Mouse (Mus musculus) neural tube, embryonic 13.5 days (tissue): ENCODE data around the gene Kctd14. TPM values are rescaled to one million over a fixed set of nuclear protein-coding genes. Genes with fewer than 3 reads are reported as not detected.
"Not testable (repeated sequence)": the region's sequence is repeated elsewhere in the genome, so short reads cannot be mapped to it uniquely, and the experiment has no call there.

ENCODE experiments used
- ATAC-seq: fragments of 200-750 bp; cut with Nextera tagmentation; 2 replicates; pipeline ENCODE4 v1.8.0; 2017; ENCODE audit warnings: low read depth, mild to moderate bottlenecking, moderate TSS enrichment, moderate library complexity
- H3K27ac ChIP-seq: fragments of 300-500 bp; sonication (generic); replicated peaks from 2 replicates; pipeline ENCODE4 v1.5.1; 2015; ENCODE audit warnings: moderate library complexity, mild to moderate bottlenecking, inconsistent platforms
- H3K27me3 ChIP-seq: fragments of 300-500 bp; sonication (generic); 2 replicates; pipeline ENCODE4 v1.6.1; 2015; ENCODE audit warnings: mild to moderate bottlenecking, inconsistent platforms
- H3K36me3 ChIP-seq: fragments of 300-500 bp; sonication (generic); 2 replicates; pipeline ENCODE4 v1.6.1; 2015; ENCODE audit warnings: mild to moderate bottlenecking, inconsistent platforms
- H3K4me1 ChIP-seq: fragments of 300-500 bp; sonication (generic); replicated peaks from 2 replicates; pipeline ENCODE4 v1.6.1; 2015; ENCODE audit warnings: inconsistent platforms
- H3K4me2 ChIP-seq: fragments of 300-500 bp; sonication (generic); 2 replicates; pipeline ENCODE4 v1.6.1; 2015; ENCODE audit warnings: inconsistent platforms, mild to moderate bottlenecking, moderate library complexity
- H3K4me3 ChIP-seq: fragments of 300-500 bp; sonication (generic); 2 replicates; pipeline ENCODE4 v1.5.1; 2015; ENCODE audit warnings: mild to moderate bottlenecking, inconsistent platforms
- H3K9ac ChIP-seq: fragments of 300-500 bp; sonication (generic); 2 replicates; pipeline ENCODE4 v1.6.1; 2015; ENCODE audit warnings: moderate library complexity, mild to moderate bottlenecking, inconsistent platforms
- H3K9me3 ChIP-seq: fragments of 300-500 bp; sonication (generic); 2 replicates; pipeline ENCODE4 v1.6.1; 2016; ENCODE audit warnings: inconsistent platforms
- WGBS: fragments of 180-500 bp; shearing (Covaris S2); methylation state at CpG from one replicate; pipeline ENCODE4 v1.1.7; 2015; 5-methylcytosine and 5-hydroxymethylcytosine counted together
- polyA plus RNA-seq: library from polyadenylated mRNA; unstranded; fragments of >200 nt; fragmentation: Nextera tagmentation; extraction: Ambion mirVana; gene quantifications from 2 replicates; pipeline ENCODE4 v1.2.1, GENCODE M21; 2015

Gene Kctd14
- polyA plus RNA-seq, 1 experiment from 2014 or later = 2.2 TPM

- Histone ChIP-seq H3K4me3 (no peak overlapping the region), H3K4me2 (no peak overlapping the region), H3K27ac (no peak overlapping the region), H3K9me3 (no peaks in the 10 kb centered on the region), H3K4me1 (peaks cover 25% of the 10 kb centered on the region), H3K27me3 (no peaks in the 10 kb centered on the region), H3K9ac (no peak overlapping the region), H3K36me3 (no peaks in the 10 kb centered on the region)
- 77% methylated on average over 8 of the region's 8 CpGs for whole genome bisulfite sequencing
- ATAC-seq = no peak
These were observed 30.0 kb upstream of the Kctd14 start for GRCm38 (mm10) chr7:97420958-97421651.

- Histone ChIP-seq H3K9me3 (no peaks in the 10 kb centered on the region), H3K4me1 (peaks cover 16% of the 10 kb centered on the region), H3K27me3 (no peaks in the 10 kb centered on the region), H3K36me3 (no peaks in the 10 kb centered on the region), H3K27ac (no peak overlapping the region), H3K4me3 (no peak overlapping the region), H3K9ac (no peak overlapping the region), H3K4me2 (no peak overlapping the region)
- WGBS = 57% methylated on average over 5 of the region's 5 CpGs
- ATAC-seq = no peak
These were observed 27.4 kb upstream of the Kctd14 start for GRCm38 (mm10) chr7:97423754-97424153.

DNA sequence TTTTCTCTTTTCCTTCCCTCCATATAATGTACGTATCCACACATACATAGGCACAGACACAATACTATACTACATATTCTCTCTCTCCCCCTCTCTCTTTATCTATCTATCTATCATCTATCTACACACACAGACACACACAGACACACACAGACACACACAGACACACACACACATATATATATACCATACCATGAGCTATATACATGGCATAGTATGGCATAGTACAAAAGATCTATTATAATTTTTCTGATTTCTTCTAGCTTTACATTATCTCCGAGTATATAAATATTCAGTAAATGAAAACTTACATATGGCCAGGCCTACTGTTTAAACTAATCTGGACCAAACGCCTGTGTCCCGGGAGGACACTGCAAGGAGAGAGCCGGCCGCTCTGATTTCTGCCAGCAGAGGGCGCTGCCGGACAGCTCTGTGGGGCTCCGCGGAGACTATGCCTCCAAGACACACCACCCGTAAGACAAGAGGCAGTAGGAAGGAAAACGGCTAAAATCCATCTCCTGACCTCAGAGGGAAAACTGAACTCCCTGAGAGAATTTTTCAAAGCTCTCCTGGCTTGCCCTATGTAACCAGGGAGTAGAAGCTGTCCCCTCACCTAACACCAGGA lies 26.4 kb upstream of the Kctd14 start:
- Histone ChIP-seq H3K27me3 (no peaks in the 10 kb centered on the region), H3K4me1 (peaks cover 19% of the 10 kb centered on the region), H3K4me2 (no peak overlapping the region), H3K36me3 (no peaks in the 10 kb centered on the region), H3K9me3 (no peaks in the 10 kb centered on the region), H3K4me3 (no peak overlapping the region), H3K27ac (no peak overlapping the region), H3K9ac (no peak overlapping the region)
- peak; percentile 77 for ATAC-seq
- 9% methylated on average over 12 of the region's 12 CpGs for WGBS

DNA sequence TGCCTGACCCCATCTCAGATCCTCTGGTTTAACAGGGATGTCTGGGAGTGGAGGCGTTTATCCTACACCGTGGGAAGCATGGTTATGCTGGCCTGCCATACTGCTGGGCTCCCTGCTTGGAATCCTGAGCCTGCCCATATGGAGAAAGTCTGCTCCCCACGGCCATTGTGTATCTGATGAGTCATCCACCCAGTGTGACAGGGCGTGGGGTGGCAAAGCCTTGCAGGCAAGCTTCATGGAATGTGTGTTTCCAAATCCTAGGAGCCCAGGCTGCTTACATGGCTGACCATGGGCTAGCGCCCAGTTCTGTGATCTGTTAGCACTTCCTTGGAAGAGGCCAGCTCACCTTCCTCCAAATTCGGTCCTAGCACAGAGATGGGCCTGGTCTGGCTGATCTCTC lies 24.6 kb upstream of the Kctd14 start:
- Histone ChIP-seq H3K4me1 (peaks cover 16% of the 10 kb centered on the region), H3K27ac (no peak overlapping the region), H3K9ac (no peak overlapping the region), H3K27me3 (no peaks in the 10 kb centered on the region), H3K4me3 (no peak overlapping the region), H3K9me3 (no peaks in the 10 kb centered on the region), H3K36me3 (no peaks in the 10 kb centered on the region), H3K4me2 (no peak overlapping the region)
- WGBS = 80% methylated on average over 6 of the region's 6 CpGs
- no peak for ATAC-seq

- H3K27me3 ChIP-seq = no peaks in the 10 kb centered on the region
- 82% methylated on average over 6 of the region's 6 CpGs for WGBS
- peaks cover 16% of the 10 kb centered on the region for H3K4me1 ChIP-seq
These were observed 23.8 kb upstream of the Kctd14 start for GRCm38 (mm10) chr7:97427296-97427695.

DNA sequence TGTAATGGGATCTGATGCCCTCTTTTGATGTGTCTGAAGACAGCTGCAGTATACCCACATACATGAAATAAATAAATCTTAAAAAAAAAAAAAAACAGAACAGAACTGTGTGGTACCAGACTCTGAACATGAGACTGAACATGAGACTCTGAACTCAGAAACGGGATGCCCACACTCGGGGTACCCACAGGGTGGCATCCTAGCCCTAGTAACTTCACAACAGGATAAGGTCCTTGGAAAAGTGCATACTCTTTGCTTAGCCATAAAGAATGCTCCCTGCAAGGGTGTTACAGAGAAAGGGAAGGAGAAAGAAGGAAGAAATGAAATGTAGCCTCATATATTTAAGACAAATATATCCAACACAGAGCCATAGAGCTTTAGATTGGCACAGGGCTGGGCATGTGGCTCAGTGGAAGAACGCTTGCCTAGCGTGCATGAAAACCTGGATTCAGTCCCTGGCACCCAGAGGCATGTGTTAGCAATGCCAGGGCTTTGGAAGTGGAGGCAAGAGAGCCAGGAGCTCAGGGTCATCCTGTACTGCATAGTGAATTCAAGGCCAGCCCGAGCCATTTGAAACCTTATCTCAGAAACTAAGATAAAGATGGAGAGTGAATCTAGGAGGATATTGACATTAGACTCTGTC lies 23.2 kb upstream of the Kctd14 start:
- WGBS = 84% methylated on average over 5 of the region's 5 CpGs

More at GRCm38 (mm10) chr7:97427296-97427695, 23.8 kb upstream of the Kctd14 start:
- Histone ChIP-seq H3K27ac (no peak overlapping the region), H3K9me3 (no peaks in the 10 kb centered on the region), H3K36me3 (no peaks in the 10 kb centered on the region), H3K4me3 (no peak overlapping the region), H3K9ac (no peak overlapping the region), H3K4me2 (no peak overlapping the region)
- no peak for ATAC-seq

DNA sequence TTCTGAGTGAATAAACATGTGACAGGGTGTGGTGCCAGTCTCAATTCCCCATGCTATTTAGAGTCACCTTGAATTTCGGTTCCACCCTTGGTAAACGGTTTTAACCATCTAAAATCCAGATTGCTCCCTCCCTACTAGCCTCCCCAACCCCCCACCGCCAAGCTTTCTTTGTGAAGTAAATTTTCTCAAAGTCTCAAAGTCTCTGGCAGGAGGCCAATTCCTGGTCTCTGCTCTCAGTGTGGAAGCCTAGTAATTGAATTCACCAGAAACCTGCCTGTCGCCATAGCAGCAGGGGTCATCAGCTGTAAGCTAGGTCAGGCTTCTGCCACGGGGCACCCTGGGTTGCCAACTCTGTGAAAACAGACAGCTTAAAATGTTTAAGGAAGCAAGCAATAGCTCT lies 21.4 kb upstream of the Kctd14 start:
- H3K9me3 ChIP-seq = no peaks in the 10 kb centered on the region
- H3K27me3 ChIP-seq = no peaks in the 10 kb centered on the region
- H3K36me3 ChIP-seq = no peaks in the 10 kb centered on the region
- H3K27ac ChIP-seq = peak overlapping the region; percentile 83
- H3K4me3 ChIP-seq = no peak overlapping the region
- ATAC-seq = peak; percentile 85
- 2% methylated on average over 5 of the region's 5 CpGs for WGBS
- peak overlapping the region; percentile 3; the same call in 1 of the 2 replicates for H3K4me2 ChIP-seq
- peaks cover 25% of the 10 kb centered on the region for H3K4me1 ChIP-seq
- no peak overlapping the region for H3K9ac ChIP-seq

More for the DNA sequence above, 23.2 kb upstream of the Kctd14 start:
- Histone ChIP-seq H3K4me2 (no peak overlapping the region), H3K9me3 (no peaks in the 10 kb centered on the region), H3K27ac (peak overlapping the region; percentile 7; the same call in 1 of the 2 replicates), H3K4me3 (no peak overlapping the region), H3K27me3 (no peaks in the 10 kb centered on the region), H3K36me3 (no peaks in the 10 kb centered on the region), H3K9ac (no peak overlapping the region), H3K4me1 (peaks cover 16% of the 10 kb centered on the region)
- no peak for ATAC-seq

GRCm38 (mm10) chr7:97433517-97433916 lies 17.6 kb upstream of the Kctd14 start:
- not testable (repeated sequence) for H3K9me3 ChIP-seq, H3K27me3 ChIP-seq, H3K27ac ChIP-seq, ATAC-seq, H3K4me2 ChIP-seq, H3K36me3 ChIP-seq, H3K9ac ChIP-seq, H3K4me3 ChIP-seq
- 81% methylated on average over 3 of the region's 3 CpGs for WGBS
- H3K4me1 ChIP-seq = peaks cover 25% of the 10 kb centered on the region

DNA sequence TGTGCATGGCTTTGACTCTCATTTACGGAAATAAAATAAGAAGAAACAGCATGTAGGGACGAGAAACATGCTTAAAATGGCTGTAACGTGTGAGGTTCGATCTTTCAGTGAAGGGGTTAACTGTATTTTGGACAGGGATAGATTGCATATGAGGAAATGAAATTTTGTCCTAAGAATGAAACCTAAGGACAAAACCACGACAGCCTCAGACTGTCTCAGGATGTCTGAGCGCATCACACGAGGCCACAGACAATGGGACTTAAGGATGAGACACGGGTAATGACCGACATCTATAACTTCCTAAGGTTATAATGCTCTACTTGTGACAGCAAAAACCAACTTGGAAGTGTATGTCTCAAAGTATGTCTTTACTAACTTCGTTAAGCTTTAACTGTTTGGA lies 16.6 kb upstream of the Kctd14 start:
- Histone ChIP-seq H3K27ac (no peak overlapping the region), H3K9me3 (no peaks in the 10 kb centered on the region), H3K9ac (no peak overlapping the region), H3K36me3 (no peaks in the 10 kb centered on the region), H3K27me3 (no peaks in the 10 kb centered on the region), H3K4me3 (no peak overlapping the region), H3K4me1 (peaks cover 19% of the 10 kb centered on the region), H3K4me2 (no peak overlapping the region)
- ATAC-seq = no peak
- 88% methylated on average over 10 of the region's 10 CpGs for WGBS

DNA sequence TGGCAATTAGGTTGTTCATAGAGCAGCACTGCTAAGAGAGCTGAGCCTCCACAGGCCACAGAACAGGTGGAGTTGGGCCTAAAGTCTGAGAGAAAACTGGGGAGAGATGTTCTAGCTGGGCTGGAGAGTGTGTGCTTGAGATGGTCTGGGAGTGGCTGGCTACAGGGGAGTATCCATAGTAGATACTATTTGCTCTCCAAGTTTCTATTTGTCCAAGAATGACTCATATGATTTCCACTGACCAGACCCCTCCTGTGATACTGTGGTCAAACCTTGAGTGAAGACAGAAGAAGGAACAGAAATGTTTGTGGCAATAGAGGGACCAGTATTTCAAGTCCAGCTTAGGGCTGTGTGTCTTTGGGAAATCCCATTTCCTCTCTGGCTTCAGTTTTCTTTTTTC lies 12.1 kb upstream of the Kctd14 start:
- Histone ChIP-seq H3K4me3 (no peak overlapping the region), H3K9ac (no peak overlapping the region), H3K27ac (no peak overlapping the region), H3K36me3 (no peaks in the 10 kb centered on the region), H3K9me3 (no peaks in the 10 kb centered on the region), H3K27me3 (no peaks in the 10 kb centered on the region), H3K4me2 (no peak overlapping the region), H3K4me1 (peaks cover 5% of the 10 kb centered on the region; the same call in 1 of the 2 replicates)
- ATAC-seq = no peak

DNA sequence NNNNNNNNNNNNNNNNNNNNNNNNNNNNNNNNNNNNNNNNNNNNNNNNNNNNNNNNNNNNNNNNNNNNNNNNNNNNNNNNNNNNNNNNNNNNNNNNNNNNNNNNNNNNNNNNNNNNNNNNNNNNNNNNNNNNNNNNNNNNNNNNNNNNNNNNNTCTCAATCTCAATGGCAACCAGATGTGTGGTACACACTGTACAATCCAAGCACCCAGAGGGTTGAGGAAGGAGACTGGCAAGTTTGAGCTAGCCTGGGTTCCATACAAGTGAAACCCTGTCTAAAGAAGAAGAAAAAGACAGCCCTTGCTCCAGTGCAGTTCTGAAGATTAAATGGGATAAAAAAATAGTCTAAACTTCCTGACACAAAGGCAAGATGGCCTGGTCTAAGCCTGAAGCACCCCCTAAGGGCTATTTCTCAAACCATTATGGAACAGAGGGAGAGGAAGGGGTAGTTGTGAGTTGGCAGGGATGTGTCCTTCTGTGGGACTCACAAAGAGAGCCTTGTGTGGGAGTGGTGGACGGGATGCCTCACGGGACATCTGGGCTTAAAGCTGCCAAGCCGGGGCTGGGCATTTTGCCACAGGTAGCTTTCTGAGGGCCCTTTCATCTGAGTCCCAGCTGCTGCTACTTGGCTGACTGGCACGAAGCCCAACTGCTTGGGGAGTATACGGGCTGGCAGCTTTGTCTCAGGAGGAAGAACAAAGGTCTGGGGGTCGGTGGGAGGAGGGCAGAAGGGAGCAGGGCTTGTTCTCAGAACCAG lies 4.8 kb upstream of the Kctd14 start:
- Histone ChIP-seq H3K36me3 (no peaks in the 10 kb centered on the region), H3K27ac (peak overlapping the region; percentile 91), H3K9me3 (peaks cover 5% of the 10 kb centered on the region), H3K4me3 (no peak overlapping the region), H3K4me1 (peaks cover 16% of the 10 kb centered on the region), H3K27me3 (no peaks in the 10 kb centered on the region), H3K4me2 (no peak overlapping the region), H3K9ac (no peak overlapping the region)
- ATAC-seq = peak; percentile 97
- 19% methylated on average over 6 of the region's 6 CpGs for WGBS

DNA sequence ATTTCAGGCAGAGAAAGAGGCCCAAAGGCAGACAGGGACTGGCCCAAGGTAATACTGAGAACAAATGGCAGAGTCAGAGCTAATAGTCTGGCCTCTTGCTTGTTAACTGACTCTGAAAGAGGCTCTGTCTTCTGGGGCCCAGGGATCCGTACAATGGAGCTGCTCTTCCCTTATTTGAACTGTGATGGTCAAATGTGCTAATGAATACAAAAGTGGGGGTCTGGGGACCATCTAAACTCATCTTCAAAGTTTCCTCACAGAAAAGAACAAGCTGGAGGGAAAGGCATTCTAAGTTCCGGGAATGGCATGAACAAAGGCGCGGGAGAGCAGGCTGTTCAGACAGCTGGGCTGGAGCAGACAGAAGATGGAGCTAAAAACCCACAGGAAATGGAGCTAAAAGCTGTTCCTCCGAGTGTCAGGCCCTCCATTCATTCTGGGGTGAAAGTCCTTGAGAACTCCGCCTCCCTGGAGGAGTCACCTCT lies 4.0 kb upstream of the Kctd14 start:
- Histone ChIP-seq H3K27me3 (no peaks in the 10 kb centered on the region), H3K9ac (no peak overlapping the region), H3K36me3 (no peaks in the 10 kb centered on the region), H3K9me3 (peaks cover 5% of the 10 kb centered on the region), H3K4me2 (no peak overlapping the region), H3K4me3 (no peak overlapping the region), H3K4me1 (peaks cover 16% of the 10 kb centered on the region), H3K27ac (peak overlapping the region; percentile 91)
- 29% methylated on average over 6 of the region's 6 CpGs for WGBS
- peak; percentile 88 for ATAC-seq
